11 mouse cellular contexts compared by ENCODE assay signal in genomic region chrX:157378822-157379221, GRCm38 (mm10). TPM values are rescaled to one million over a fixed set of nuclear protein-coding genes. Genes with fewer than 3 reads are reported as not detected.
DNase-seq lines count a peak whose midpoint lies in the region; ATAC-seq and TF ChIP-seq lines count a peak whose summit lies in the region.
"Had no signal": no experiment of that assay in that cellular context is flagged by ENCODE, and none has a peak within 500 bp of the region (broad histone marks: within the 10 kb centered on the region; RNA-seq: fewer than 3 reads in every experiment).

No protein-coding gene starts in this region.

- in situ Hi-C loops in CH12.LX (cut with MboI; ENCODE audit: low pct_ligation_motif_present, low pct_unique_long_range_greater_than_20kb, low sequenced_read_pairs) = no loop called here

- TF ChIP-seq POLR2A in CH12.LX (IDR thresholded peaks at IDR 0.05; ENCODE audit: low read depth, low read length) = no peak

- no peak for DNase-seq in kidney, postnatal 25 days
- DNase-seq in 3134 (ENCODE audit: extremely low read depth, insufficient read length, low spot score) (peak; percentile 3), CH12.LX (ENCODE audit: extremely low read depth) (no peak)
- DNase-seq in embryo, embryonic 11 days = peak; percentile 3
- no peak for DNase-seq in forebrain, embryonic 11.5 days (ENCODE audit: low spot score)
- no peak for DNase-seq in urinary bladder, postnatal 4 days (ENCODE audit: low spot score in 2 of 2)
- DNase-seq in spleen, adult 18-20 months = no peak
- DNase-seq: cerebellum, postnatal 36 days; heart, postnatal 14 days had no signal

- no peak overlapping the region for H3K27ac ChIP-seq in kidney, embryonic 15.5 days
- H3K27ac ChIP-seq in CH12.LX (ENCODE audit: insufficient read depth, low read depth) = no peak overlapping the region
- no peak overlapping the region for H3K27ac ChIP-seq in forebrain, embryonic 11.5 days (ENCODE audit: low read depth, low read length)
- H3K27ac ChIP-seq: lung, embryonic 15.5 days had no signal

- peak; percentile 39 for TF ChIP-seq RAD21 in CH12.LX (IDR thresholded peaks at IDR 0.05; ENCODE audit: low read depth, low read length)

- no peaks in the 10 kb centered on the region for H3K79me2 ChIP-seq in CH12.LX (replicated peaks; ENCODE audit: control insufficient read depth, extremely low read depth, insufficient read depth, poor library complexity, severe bottlenecking)

- H3K9me3 ChIP-seq in kidney, embryonic 15.5 days (replicated peaks) = no peaks in the 10 kb centered on the region
- no peaks in the 10 kb centered on the region for H3K9me3 ChIP-seq in CH12.LX (replicated peaks; ENCODE audit: low read length)
- H3K9me3 ChIP-seq in forebrain, embryonic 11.5 days (ENCODE audit: control insufficient read depth, low read length) = no peaks in the 10 kb centered on the region
- H3K9me3 ChIP-seq: lung, embryonic 15.5 days had no signal

- H3K4me3 ChIP-seq in kidney, embryonic 15.5 days (replicated peaks) = no peak overlapping the region
- no peak overlapping the region for H3K4me3 ChIP-seq in CH12.LX (replicated peaks in 1 of 3; ENCODE audit: low read depth in 2 of 3, low read length in 2 of 3, poor library complexity in 1 of 3)
- H3K4me3 ChIP-seq in forebrain, embryonic 11.5 days (ENCODE audit: low read depth, low read length) = no peak overlapping the region
- H3K4me3 ChIP-seq: lung, embryonic 15.5 days had no signal

- ATAC-seq in kidney, embryonic 15.5 days (replicated peaks; ENCODE audit: low FRiP score) = 0 out of 2 replicates have a peak, but pooled peaks have one; percentile 54
- ATAC-seq in forebrain, embryonic 11.5 days (replicated peaks; ENCODE audit: low FRiP score) = no peak

- dilution Hi-C loops in CH12.LX (cut with MboI; ENCODE audit: extremely low pct_ligation_motif_present, extremely low pct_unique_long_range_greater_than_20kb, low sequenced_read_pairs) = no loop called here

- no peak overlapping the region for H3K9ac ChIP-seq in kidney, embryonic 15.5 days
- no peak overlapping the region for H3K9ac ChIP-seq in CH12.LX (ENCODE audit: insufficient read depth, low read depth)
- H3K9ac ChIP-seq in forebrain, embryonic 11.5 days (ENCODE audit: low read length) = no peak overlapping the region
- H3K9ac ChIP-seq: lung, embryonic 15.5 days had no signal

- no peaks in the 10 kb centered on the region for H3K27me3 ChIP-seq in kidney, embryonic 15.5 days
- no peaks in the 10 kb centered on the region for H3K27me3 ChIP-seq in CH12.LX (replicated peaks)
- H3K27me3 ChIP-seq in forebrain, embryonic 11.5 days (ENCODE audit: control insufficient read depth, insufficient read depth, low read length) = no peaks in the 10 kb centered on the region
- H3K27me3 ChIP-seq: lung, embryonic 15.5 days had no signal

- no peak for TF ChIP-seq EP300 in CH12.LX (IDR thresholded peaks at IDR 0.05; ENCODE audit: low read length)

- WGBS in kidney, embryonic 15.5 days = 59% methylated on average over 10 of the region's 10 CpGs
- 61% methylated on average over 10 of the region's 10 CpGs for WGBS in forebrain, embryonic 11.5 days

- no peak overlapping the region for H3K4me2 ChIP-seq in kidney, embryonic 15.5 days
- no peak overlapping the region for H3K4me2 ChIP-seq in CH12.LX (ENCODE audit: insufficient read depth, low read depth, poor library complexity, severe bottlenecking)
- H3K4me2 ChIP-seq in forebrain, embryonic 11.5 days (ENCODE audit: low read depth, low read length, severe bottlenecking) = no peak overlapping the region
- H3K4me2 ChIP-seq: lung, embryonic 15.5 days had no signal

- H3K4me1 ChIP-seq in kidney, embryonic 15.5 days = no peaks in the 10 kb centered on the region
- H3K4me1 ChIP-seq in CH12.LX (ENCODE audit: control insufficient read depth in 1 of 2, insufficient read depth in 2 of 2) = no peaks in the 10 kb centered on the region
- no peaks in the 10 kb centered on the region for H3K4me1 ChIP-seq in forebrain, embryonic 11.5 days (replicated peaks; ENCODE audit: control insufficient read depth, insufficient read depth, low read length)
- H3K4me1 ChIP-seq: lung, embryonic 15.5 days had no signal

- no peaks in the 10 kb centered on the region for H3K36me3 ChIP-seq in kidney, embryonic 15.5 days
- no peaks in the 10 kb centered on the region for H3K36me3 ChIP-seq in CH12.LX (replicated peaks in 1 of 2; ENCODE audit: control insufficient read depth in 1 of 2, insufficient read depth in 1 of 2, low read length in 1 of 2)
- H3K36me3 ChIP-seq in forebrain, embryonic 11.5 days (ENCODE audit: control insufficient read depth, insufficient read depth, low read length) = no peaks in the 10 kb centered on the region
- H3K36me3 ChIP-seq: lung, embryonic 15.5 days had no signal

- TF ChIP-seq CTCF in CH12.LX (conservative IDR thresholded peaks at IDR 0.05 in 1 of 2, IDR thresholded peaks at IDR 0.05 in 1 of 2; ENCODE audit: low read depth in 2 of 2, low read length in 2 of 2) = peak in 1 of 2 experiments; percentile 46; a peak in 2 of 4 replicates

TF ChIP-seq in CH12.LX, 34 proteins besides CTCF, POLR2A, EP300 and RAD21:
- TF ChIP-seq SMC3 (IDR thresholded peaks at IDR 0.05; ENCODE audit: low read depth, low read length) (peak; percentile 31), IRF4 (IDR thresholded peaks at IDR 0.05; ENCODE audit: low read depth, low read length) (no peak)

RNA-seq across cellular contexts. Expression of gene Phex, which starts 36.3 kb away (rescaled TPM):
- 0.21 and 0.35 TPM in 2 replicates for polyA plus RNA-seq in kidney, embryonic 15.5 days (2015; fragmentation: Nextera tagmentation; extraction: Ambion mirVana)
- total RNA-seq in CH12.LX (2012; rRNA removed) (0.08 and 0.17 TPM in 2 replicates), CH12.LX (2014; rRNA removed) (0.04 and 0.07 TPM in 2 replicates)
- polyA plus RNA-seq in CH12.LX (2012; ENCODE audit: insufficient read length, low read depth) = 0.07 and 0.09 TPM in 2 replicates
- 0.05 and 0.25 TPM in 2 replicates for polyA plus RNA-seq in forebrain, embryonic 11.5 days (2014; fragmentation: Nextera tagmentation; extraction: Ambion mirVana)

Comparison
In these comparisons a context has a peak if more than half of its experiments do, and no peak if none do; other contexts are left out.
1. DNase-seq: peak in 3134 (single experiment) and embryo, embryonic 11 days (single experiment); none in kidney, postnatal 25 days (0 of 2), CH12.LX (single experiment), forebrain, embryonic 11.5 days (single experiment), urinary bladder, postnatal 4 days (0 of 2) and spleen, adult 18-20 months (0 of 2).